Mouse (Mus musculus): ENCODE results near the gene Zscan18. TPM values are rescaled to one million over a fixed set of nuclear protein-coding genes. Genes with fewer than 3 reads are reported as not detected.

Gene Zscan18
- polyA plus RNA-seq, 1 experiment from 2014 or later: 11.7 TPM

- ATAC-seq (ENCODE audit: low FRiP score) (peak; percentile 38; the same call in 1 of the 2 replicates), DNase-seq (ENCODE audit: low spot score, missing footprints) (peak; percentile 81)
- H3K27me3 ChIP-seq (ENCODE audit: control insufficient read depth, insufficient read depth, low read length): no peaks in the 10 kb centered on the region
- peaks cover 2% of the 10 kb centered on the region; the same call in 1 of the 2 replicates for H3K9me3 ChIP-seq (ENCODE audit: control insufficient read depth, low read length)
- 72% methylated on average over 24 of the region's 24 CpGs for WGBS
- H3K27ac ChIP-seq (ENCODE audit: low read depth, low read length): no peak overlapping the region
- H3K9ac ChIP-seq (ENCODE audit: low read length): no peak overlapping the region
- H3K4me1 ChIP-seq (ENCODE audit: control insufficient read depth, insufficient read depth, low read length): no peaks in the 10 kb centered on the region
- H3K36me3 ChIP-seq (ENCODE audit: control insufficient read depth, insufficient read depth, low read length): no peaks in the 10 kb centered on the region
- H3K4me2 ChIP-seq: peak overlapping the region; percentile 15; the same call in 1 of the 2 replicates
- H3K4me3 ChIP-seq (ENCODE audit: low read depth, low read length): no peak overlapping the region
Measured at GRCm38 (mm10) chr7:12749431-12750198, 53.8 kb downstream of the Zscan18 start.

- WGBS: 45% methylated on average over 1 of the region's 1 CpGs
- DNase-seq (ENCODE audit: low spot score, missing footprints): no peak
Measured at GRCm38 (mm10) chr7:12734904-12735303, 68.5 kb downstream of the Zscan18 start, which contains the start of gene Vmn2r56. Gene Vmn2r56, minus strand, starts transcription at chr7:12735004.

More at GRCm38 (mm10) chr7:12734904-12735303, 68.5 kb downstream of the Zscan18 start, which contains the start of gene Vmn2r56:
- H3K27me3 ChIP-seq (ENCODE audit: control insufficient read depth, insufficient read depth, low read length): no peaks in the 10 kb centered on the region
- no peak for ATAC-seq (ENCODE audit: low FRiP score)
- H3K4me3 ChIP-seq (ENCODE audit: low read depth, low read length): no peak within 1 kb of the TSS
- H3K9ac ChIP-seq (ENCODE audit: low read length): no peak within 1 kb of the TSS
- no peak within 1 kb of the TSS for H3K4me2 ChIP-seq
- H3K4me1 ChIP-seq (ENCODE audit: control insufficient read depth, insufficient read depth, low read length): no peaks in the 10 kb centered on the region
- no peak within 1 kb of the TSS for H3K27ac ChIP-seq (ENCODE audit: low read depth, low read length)
- H3K9me3 ChIP-seq (ENCODE audit: control insufficient read depth, low read length): no peaks in the 10 kb centered on the region; the same call in 1 of the 2 replicates
- no peaks in the 10 kb centered on the region for H3K36me3 ChIP-seq (ENCODE audit: control insufficient read depth, insufficient read depth, low read length)

Other genes starting within 250 kb of the Zscan18 start
- not detected in 2 replicates for gene Vmn2r53, start 194.8 kb downstream of the Zscan18 start, polyA plus RNA-seq (2014; fragmentation: Nextera tagmentation; extraction: Ambion mirVana)
- gene Vmn2r54, start 163.3 kb downstream of the Zscan18 start, polyA plus RNA-seq (2014; fragmentation: Nextera tagmentation; extraction: Ambion mirVana): 0.05 TPM in 1 of 2 replicates, not detected in the other
- gene Vmn2r55, start 118.6 kb downstream of the Zscan18 start, polyA plus RNA-seq (2014; fragmentation: Nextera tagmentation; extraction: Ambion mirVana): not detected in 2 replicates
- gene Vmn2r56, start 68.6 kb downstream of the Zscan18 start, polyA plus RNA-seq (2014; fragmentation: Nextera tagmentation; extraction: Ambion mirVana): not detected in 2 replicates
- 19.5 and 19.8 TPM in 2 replicates for gene Zfp329, start 15.2 kb upstream of the Zscan18 start, polyA plus RNA-seq (2014; fragmentation: Nextera tagmentation; extraction: Ambion mirVana)
- 28.9 and 32.3 TPM in 2 replicates for gene Zfp110, start 31.1 kb upstream of the Zscan18 start, polyA plus RNA-seq (2014; fragmentation: Nextera tagmentation; extraction: Ambion mirVana)
- 5.3 and 6.3 TPM in 2 replicates for gene Zfp128, start 77.5 kb upstream of the Zscan18 start, polyA plus RNA-seq (2014; fragmentation: Nextera tagmentation; extraction: Ambion mirVana)
- gene Zscan22, start 94.2 kb upstream of the Zscan18 start, polyA plus RNA-seq (2014; fragmentation: Nextera tagmentation; extraction: Ambion mirVana): 19.6 and 21.7 TPM in 2 replicates
- 788 and 866 TPM in 2 replicates for gene Rps5, start 118.7 kb upstream of the Zscan18 start, polyA plus RNA-seq (2014; fragmentation: Nextera tagmentation; extraction: Ambion mirVana)
- 0.55 and 0.59 TPM in 2 replicates for gene Rnf225, start 123.8 kb upstream of the Zscan18 start, polyA plus RNA-seq (2014; fragmentation: Nextera tagmentation; extraction: Ambion mirVana)
- gene Zfp324, start 162.2 kb upstream of the Zscan18 start, polyA plus RNA-seq (2014; fragmentation: Nextera tagmentation; extraction: Ambion mirVana): 7.8 TPM in 2 replicates
- 9.6 and 9.8 TPM in 2 replicates for gene Zfp446, start 174.2 kb upstream of the Zscan18 start, polyA plus RNA-seq (2014; fragmentation: Nextera tagmentation; extraction: Ambion mirVana)
- gene Slc27a5, start 194.6 kb upstream of the Zscan18 start, polyA plus RNA-seq (2014; fragmentation: Nextera tagmentation; extraction: Ambion mirVana): not detected in 2 replicates
- 399 and 443 TPM in 2 replicates for gene Trim28, start 195.5 kb upstream of the Zscan18 start, polyA plus RNA-seq (2014; fragmentation: Nextera tagmentation; extraction: Ambion mirVana)
- gene Zbtb45, start 206.4 kb upstream of the Zscan18 start, polyA plus RNA-seq (2014; fragmentation: Nextera tagmentation; extraction: Ambion mirVana): 25.7 and 32.8 TPM in 2 replicates
- 133 and 140 TPM in 2 replicates for gene Chmp2a, start 231.2 kb upstream of the Zscan18 start, polyA plus RNA-seq (2014; fragmentation: Nextera tagmentation; extraction: Ambion mirVana)
- 152 and 166 TPM in 2 replicates for gene Ube2m, start 234.6 kb upstream of the Zscan18 start, polyA plus RNA-seq (2014; fragmentation: Nextera tagmentation; extraction: Ambion mirVana)

Data from midbrain, embryonic 11.5 days (tissue).